Mouse (Mus musculus): ENCODE results near the gene Pigp.

DNA sequence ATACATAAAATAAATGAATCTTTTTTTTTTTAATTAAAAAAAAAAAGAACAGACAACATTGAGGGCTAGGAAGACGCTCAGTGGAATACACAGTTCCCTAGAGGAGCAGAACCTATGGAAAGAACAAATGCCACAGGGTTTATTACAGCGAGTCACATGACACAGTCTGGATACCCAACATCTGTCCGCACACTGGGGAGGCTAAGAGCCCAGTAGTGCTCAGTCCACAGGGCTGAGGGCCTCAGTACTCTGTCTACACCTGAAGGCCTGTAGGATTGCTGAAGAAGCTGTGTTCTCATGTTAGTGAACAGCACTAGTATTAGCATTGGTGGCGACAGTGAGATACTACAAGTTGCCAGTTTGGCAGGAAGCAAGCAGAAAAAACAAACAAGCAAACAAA lies 41.1 kb upstream of the Pigp start:
- TF ChIP-seq CTCF (IDR thresholded peaks at IDR 0.05; ENCODE audit: extremely low read depth, insufficient read length, insufficient replicate concordance, low read depth, low read length) (no peak), POLR2A (IDR thresholded peaks at IDR 0.05; ENCODE audit: low read depth, low read length) (no peak)
